Mouse (Mus musculus) right cerebral cortex, adult 2 months (tissue): ENCODE measurements around the gene Dnajc14.
A peak's percentile ranks its signal among the peaks of the same experiment; 100 is the strongest.

Experiments
- DNase-seq, 2 experiments: peaks; one replicate each; pipeline ENCODE4 v3.0.0; 2021 to 2022; ENCODE audit warnings: low spot score in 2 of 2

Gene Dnajc14

DNA sequence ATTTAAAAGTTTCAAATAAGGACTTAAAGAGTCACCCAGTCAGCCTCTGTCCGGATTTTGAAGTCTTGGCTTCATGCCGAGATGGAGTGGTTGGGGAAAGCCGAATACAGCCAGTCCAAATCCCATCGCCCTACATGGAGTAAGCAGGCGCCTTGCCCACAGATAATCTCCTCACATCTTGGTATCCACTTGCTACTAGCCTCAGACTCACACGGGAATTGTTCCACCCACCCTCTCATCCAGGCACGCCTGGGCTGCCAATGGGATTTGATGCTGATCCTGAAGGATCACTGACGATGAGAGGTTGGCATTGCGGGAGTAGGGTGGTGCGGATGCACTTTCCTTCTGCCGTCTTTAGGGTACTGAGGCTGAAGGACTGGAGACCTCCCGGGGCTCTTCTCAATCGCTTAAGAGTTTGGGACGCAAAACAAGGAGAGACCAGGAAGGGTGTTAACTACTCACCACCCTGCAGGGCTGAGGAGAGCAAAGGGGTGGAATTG lies at the start of gene Dnajc14:
Dnajc14 (plus strand) TSS at position 292 of the 500 bp plus-strand sequence.
- DNase-seq: peak; percentile 70 to 72

DNA sequence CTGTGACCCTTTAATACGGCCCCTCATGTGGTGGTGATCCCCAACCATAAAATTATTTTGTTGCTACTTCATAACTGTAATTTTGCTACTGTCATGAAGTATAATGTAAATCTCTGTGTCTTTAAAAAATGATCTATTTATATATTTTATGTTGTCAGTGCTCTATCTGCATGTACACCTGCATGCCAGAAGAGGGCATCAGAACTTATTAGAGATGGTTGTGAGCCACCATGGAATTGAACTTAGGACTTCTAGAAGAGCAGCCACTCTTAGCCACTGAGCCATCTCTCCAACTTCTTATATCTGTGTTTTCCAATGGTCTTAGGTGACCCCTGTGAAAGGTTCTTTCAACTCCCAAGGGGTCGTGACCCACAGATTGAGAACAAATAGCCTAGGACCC lies 31.0 kb upstream of the Dnajc14 start:
- no peak for DNase-seq

- DNase-seq: no peak
These were observed 30.2 kb upstream of the Dnajc14 start for GRCm38 (mm10) chr10:128773685-128774084.

DNA sequence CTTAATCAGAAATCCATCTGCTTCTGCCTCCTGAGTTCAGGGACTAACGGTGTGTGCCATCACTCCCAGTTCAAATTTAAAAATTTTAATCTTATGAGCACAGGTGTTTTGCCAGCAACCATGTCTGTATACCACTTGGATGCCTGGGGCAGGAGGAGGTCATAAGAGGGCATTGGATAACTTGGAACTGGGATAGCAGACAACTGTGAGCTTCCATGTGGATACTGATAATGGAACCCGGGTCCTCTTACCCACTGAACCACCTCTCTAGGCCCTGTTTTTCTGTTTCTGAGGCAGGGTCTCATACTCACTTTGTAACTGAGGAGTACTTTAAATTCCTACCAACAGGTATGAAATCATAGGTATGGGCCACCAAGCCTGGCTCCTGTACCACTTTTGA lies 25.4 kb upstream of the Dnajc14 start:
- DNase-seq: no peak

DNA sequence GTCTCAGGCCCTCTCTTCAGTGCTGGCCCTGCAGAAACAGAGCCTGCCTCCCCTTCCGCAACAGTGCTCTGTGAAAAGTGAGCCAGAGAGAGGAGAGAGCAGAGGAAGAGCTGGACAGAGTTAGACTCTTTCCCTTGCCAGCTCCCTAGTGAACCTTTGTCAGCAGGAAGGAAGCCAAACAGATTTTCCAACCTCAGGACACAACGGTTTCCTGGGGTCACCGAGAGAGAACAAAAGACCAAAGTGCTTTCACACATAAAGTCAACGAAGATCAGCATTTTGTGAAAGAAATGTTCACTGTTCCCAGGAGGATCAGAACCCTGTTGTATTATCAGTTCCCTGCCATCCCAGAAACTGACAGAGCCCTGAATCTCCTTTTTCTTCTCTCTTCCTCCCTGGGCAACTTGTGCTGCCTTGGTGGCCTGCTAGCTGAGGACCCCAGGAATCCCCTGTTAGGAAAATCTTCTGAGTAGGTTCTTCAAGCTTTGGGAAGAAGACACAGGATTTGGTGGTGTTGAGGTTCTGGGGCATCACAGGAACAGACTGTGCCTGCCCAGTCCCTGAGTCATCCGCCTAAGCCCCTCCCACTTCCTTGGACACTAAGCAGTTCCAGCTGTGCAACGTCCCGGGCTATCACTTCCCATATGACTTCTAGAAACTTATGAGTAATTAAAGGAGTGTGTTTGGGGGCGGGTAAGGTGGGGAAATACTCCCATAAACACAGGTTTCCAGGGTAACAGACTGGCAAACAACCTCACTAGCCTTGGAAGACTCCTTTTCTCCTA lies 24.7 kb upstream of the Dnajc14 start:
- DNase-seq: no peak

DNA sequence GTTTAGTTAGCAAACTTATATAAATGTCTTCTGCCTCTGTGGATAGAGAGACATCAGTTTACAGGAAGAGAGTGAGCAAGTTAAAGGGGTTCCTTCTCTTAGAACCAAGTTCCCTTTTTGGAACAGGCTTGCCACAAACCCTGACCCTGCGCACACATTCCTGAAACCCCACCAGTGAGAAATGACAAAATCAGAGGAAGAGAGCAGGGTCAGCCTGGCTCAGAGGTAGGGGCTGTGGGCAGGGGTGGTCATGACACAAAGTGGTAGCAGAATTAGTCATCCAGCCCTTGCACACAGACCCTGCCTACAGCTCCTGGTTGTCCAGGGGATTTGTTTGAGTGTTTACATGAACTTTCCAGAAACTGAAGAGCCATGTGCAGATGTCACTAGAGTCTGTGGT lies 23.7 kb upstream of the Dnajc14 start:
- DNase-seq: no peak

GRCm38 (mm10) chr10:128790398-128791124 lies 13.3 kb upstream of the Dnajc14 start, which contains the start of gene Mmp19:
Mmp19 (plus strand) TSS chr10:128790910.
- DNase-seq: no peak

DNA sequence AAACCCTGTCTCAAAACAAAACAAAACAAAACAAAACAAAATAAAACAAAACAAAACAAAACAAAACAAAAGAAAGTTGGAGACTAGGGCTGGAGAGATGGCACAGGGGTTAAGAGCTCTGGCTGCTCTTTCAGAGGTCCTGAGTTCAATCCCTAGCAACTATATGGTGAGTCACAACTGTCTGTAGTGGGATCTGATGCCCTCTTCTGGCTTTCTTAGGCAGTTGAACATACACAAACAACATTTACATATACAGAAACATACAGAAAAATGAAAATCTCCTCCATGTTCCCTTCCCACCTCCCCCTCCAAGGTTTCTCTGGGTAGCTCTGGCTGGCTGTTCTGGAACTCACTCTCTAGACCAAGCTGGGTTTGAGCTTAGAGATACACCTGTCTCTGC lies 11.8 kb upstream of the Dnajc14 start:
- no peak for DNase-seq

DNA sequence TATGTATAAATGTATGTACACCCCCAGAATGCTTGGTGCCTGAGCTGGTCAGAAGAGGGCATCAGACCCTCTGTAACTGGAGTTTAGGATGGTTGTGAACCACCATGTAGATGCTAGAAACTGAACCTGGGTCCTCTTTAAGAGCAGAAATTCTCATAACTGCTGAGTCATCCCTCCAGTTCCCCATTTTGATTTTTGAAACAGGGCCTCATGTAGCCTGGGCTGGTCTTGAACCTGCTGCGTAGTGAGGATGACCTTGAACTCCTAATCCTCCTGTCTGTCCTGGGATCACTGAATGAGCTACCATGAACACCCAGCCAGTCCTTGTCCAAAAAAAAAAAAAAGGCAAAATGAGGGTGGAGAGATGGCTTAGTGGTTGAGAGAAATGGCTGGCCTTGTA lies 10.6 kb upstream of the Dnajc14 start:
- no peak for DNase-seq

DNA sequence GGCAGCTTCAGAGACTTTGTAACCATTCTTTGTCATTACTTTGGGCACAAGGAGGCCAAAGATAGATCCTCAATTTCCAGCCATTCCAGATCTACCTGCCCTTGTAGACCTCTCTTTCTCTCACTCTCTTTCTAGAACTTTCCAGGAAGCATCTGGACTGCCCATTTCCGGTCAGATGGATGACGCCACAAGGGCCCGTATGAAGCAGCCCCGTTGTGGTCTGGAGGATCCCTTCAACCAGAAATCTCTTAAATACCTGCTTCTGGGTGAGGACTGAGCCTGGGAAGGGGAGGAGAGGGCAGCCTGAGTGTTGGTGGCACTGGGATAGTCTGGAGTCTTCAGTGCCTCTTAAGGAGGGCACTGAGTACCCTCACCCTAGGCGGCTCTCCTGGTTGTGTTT lies 9.5 kb upstream of the Dnajc14 start:
- DNase-seq: no peak

DNA sequence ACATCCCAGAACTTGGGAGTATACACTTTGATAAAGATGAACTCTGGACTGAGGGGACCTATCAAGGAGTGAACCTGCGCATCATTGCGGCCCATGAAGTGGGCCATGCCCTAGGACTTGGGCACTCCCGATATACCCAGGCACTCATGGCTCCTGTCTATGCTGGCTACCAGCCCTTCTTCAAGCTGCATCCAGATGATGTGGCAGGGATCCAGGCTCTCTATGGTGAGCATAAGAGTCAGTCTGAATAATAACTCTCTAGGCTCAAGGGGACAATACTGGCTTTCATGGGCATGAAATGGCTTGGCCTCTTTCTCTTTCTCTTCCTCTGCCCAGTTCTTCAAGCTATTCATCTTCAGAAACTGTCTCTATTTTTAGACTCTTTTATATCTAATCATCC lies 8.3 kb upstream of the Dnajc14 start:
- no peak for DNase-seq

- no peak for DNase-seq
These were observed 5.2 kb upstream of the Dnajc14 start for GRCm38 (mm10) chr10:128798676-128799075.

GRCm38 (mm10) chr10:128801981-128802495 lies 1.8 kb upstream of the Dnajc14 start:
- no peak for DNase-seq

GRCm38 (mm10) chr10:128802956-128803355 lies 906 bp upstream of the Dnajc14 start:
- DNase-seq: no peak

- DNase-seq: no peak
These were observed 501 bp upstream of the Dnajc14 start for GRCm38 (mm10) chr10:128803361-128803760.

DNA sequence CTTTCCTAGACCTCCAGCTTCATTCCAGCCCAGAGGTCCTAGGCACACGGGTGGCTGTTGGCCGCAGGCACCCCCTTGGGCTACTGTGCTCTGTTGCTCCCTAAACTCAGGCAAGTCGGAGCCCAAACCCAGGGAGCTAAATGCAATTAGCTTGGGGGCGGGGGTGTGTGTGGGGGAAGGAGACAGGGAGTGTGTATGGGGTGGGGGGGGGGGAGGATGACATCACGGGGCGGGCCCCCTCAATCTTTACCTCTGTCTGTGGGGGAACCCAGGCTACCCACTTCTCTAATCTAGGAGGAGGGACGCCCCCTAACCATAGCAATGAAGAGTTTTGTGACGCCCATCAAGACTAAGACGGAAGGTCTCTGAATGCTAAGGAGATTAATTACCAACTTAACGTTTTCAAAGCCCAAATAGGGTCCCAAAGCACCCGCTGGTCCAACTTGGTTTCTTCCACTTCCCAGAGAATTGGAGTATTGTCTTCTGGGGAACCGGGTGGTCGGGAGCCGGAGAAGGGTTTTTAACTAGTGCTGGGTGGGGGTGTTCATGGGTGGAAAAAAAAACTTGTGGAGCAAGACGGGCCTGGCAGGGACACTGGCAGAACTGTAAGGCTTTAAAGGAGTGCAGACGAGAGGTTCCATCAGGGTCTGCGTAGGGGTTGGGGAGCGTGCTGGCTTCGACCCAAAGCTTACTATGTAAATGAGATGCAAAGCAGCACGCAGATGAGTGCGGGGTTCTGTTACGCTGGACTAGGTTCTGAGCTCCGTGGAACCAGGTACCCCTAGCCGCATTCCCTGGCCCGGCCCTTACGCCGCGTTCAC lies 619 bp downstream of the Dnajc14 start, which contains the start of gene Tmem198b:
Tmem198b (minus strand) TSS at position 100 of the 821 bp plus-strand sequence.
- DNase-seq: peak; percentile 68 to 74

- peak; percentile 91 to 94 for DNase-seq
These were observed 1.5 kb downstream of the Dnajc14 start for GRCm38 (mm10) chr10:128805092-128806000.

DNA sequence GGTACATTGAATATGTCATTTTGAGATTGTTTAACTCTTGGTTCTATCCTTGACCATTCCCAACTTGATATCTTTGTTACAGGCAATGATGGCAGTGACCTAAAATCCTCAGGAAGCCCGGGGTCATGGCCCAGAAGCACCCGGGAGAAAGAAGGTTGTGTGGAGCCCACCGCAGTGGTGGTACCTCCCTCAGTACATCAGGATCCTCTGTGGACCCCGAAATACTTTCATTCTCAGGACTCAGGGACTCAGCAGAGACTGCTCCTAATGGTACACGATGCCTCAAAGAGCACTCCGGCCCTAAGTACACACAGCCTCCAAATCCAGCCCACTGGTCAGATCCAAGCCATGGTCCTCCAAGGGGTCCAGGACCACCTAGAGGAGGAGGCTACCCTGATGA lies 2.2 kb downstream of the Dnajc14 start:
- no peak for DNase-seq

DNA sequence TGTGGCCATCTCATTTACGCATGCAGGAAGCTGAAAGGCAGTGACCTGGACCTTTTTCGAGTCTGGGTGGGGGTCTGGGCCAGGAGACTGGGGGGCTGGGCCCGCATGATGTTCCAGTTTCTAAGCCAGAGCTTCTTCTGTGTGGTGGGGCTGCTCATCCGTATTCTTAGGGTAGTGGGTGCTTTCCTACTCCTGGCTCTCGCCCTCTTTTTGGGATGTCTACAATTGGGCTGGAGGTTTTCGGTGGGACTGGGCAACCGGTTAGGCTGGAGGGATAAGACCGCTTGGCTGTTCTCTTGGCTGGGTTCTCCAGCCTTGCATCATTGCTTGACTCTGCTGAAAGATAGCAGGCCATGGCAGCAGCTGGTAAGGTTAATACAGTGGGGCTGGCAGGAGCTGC lies 3.2 kb downstream of the Dnajc14 start:
- no peak for DNase-seq

DNA sequence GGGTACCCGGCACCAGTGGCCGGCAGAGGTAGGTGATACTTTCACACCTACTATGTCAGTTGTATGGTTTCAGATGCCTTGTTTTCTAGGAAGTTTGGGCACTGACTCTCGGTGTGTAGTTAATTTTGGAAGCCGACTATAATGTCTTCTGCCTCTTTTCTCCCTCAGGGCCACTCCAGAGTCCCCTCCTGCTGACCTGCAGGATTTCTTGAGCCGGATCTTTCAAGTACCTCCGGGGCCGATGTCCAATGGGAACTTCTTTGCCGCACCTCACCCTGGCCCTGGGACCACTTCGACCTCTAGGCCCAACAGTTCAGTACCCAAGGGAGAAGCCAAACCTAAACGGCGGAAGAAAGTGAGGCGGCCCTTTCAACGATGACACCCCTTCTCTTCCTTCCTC lies 13.2 kb downstream of the Dnajc14 start, which contains the start of gene Sarnp:
Sarnp (plus strand) TSS at position 301 of the 400 bp plus-strand sequence.
- DNase-seq: no peak

DNA sequence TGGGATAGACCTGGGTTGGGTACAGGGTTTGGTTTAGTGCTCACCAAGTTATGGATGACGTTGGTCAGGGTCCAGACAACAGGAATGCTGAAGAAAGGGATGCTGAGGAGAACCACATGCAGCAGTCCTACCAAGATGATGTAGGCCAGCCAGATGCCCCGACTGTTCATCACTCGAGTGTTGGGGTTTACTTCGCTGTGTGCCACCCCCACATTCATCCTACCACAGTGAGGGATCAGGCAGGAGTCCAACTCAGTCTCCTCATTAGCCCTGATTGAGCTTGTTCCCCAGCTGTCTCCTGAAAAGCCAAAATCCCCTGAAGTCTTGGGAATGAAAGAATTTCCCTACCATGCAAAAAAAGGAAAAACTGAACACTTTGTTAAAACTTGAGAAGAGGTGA lies 16.4 kb downstream of the Dnajc14 start:
- no peak for DNase-seq
